In the genomic region with DNA sequence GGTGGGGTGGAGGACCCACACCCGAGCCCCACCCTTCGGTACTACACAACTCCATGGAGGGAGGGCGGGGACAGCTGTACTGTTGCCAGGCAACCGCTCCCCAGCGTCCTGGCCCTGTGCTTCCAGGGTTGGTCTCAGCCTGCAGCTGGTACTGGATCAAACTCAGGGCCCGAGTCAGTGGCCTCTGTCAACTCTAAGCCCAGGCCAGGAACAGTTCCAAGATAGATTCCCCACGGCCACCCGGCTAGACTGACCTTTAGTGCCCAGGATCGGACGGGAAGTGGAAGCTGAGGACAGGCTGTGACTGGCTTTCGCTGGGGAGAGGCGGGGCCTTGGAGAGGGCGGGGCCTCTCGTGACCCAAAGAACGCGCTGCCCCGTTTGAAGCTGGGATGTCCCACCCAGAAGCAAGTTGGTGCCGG, we compare ENCODE assay signal across 8 mouse cellular contexts. TPM values are rescaled to one million over a fixed set of nuclear protein-coding genes. Genes with fewer than 3 reads are reported as not detected.
DNase-seq lines count a peak whose midpoint lies in the region; ATAC-seq lines count a peak whose summit lies in the region.

TSS of gene Ttc12 (minus strand) at position 334 of the 420 bp plus-strand sequence.

- no peaks in the 10 kb centered on the region for H3K9me3 ChIP-seq in forebrain, embryonic 16.5 days (ENCODE audit: control insufficient read depth, low read length)

- DNase-seq in NIH3T3 (ENCODE audit: low read depth) = peak; percentile 83
- DNase-seq in cerebellum, adult 11-12 months = peak; percentile 52
- peak; percentile 46 to 69 for DNase-seq in layer of hippocampus, postnatal 14 days (ENCODE audit: low spot score in 2 of 2)
- DNase-seq in lung, postnatal 14 days = peak; percentile 84
- peak; percentile 58 for DNase-seq in ovary, postnatal 10 days (ENCODE audit: low spot score)
- DNase-seq in thymus, postnatal 4 days = peak; percentile 82

- H3K4me1 ChIP-seq in forebrain, embryonic 16.5 days (replicated peaks; ENCODE audit: control insufficient read depth, insufficient read depth, low read length) = peaks cover 22% of the 10 kb centered on the region

- WGBS in forebrain, embryonic 16.5 days = under 1% methylated on average over 18 of the region's 18 CpGs

- H3K27ac ChIP-seq in forebrain, embryonic 16.5 days (ENCODE audit: low read length) = no peak within 1 kb of the TSS

- H3K36me3 ChIP-seq in forebrain, embryonic 16.5 days (ENCODE audit: control insufficient read depth, insufficient read depth) = no peaks in the 10 kb centered on the region

- H3K4me2 ChIP-seq in forebrain, embryonic 16.5 days (ENCODE audit: low read length) = peak within 1 kb of the TSS; percentile 80

- no peaks in the 10 kb centered on the region for H3K27me3 ChIP-seq in forebrain, embryonic 16.5 days (replicated peaks; ENCODE audit: control insufficient read depth, insufficient read depth, low read length)

- H3K4me3 ChIP-seq in forebrain, embryonic 16.5 days (replicated peaks; ENCODE audit: low read length) = peak within 1 kb of the TSS; percentile 46

- H3K9ac ChIP-seq in forebrain, embryonic 16.5 days (replicated peaks; ENCODE audit: low read depth, low read length) = peak within 1 kb of the TSS; percentile 49

- ATAC-seq in forebrain, embryonic 16.5 days = peak; percentile 80
- peak; percentile 56 to 71 for ATAC-seq in hematopoietic stem cell, adult 5-6 weeks (replicated peaks in 1 of 2; ENCODE audit: insufficient read depth in 1 of 2, low FRiP score in 2 of 2, low TSS enrichment in 1 of 2, low read depth in 1 of 2, poor library complexity in 2 of 2, severe bottlenecking in 2 of 2)

RNA-seq across cellular contexts. Expression of gene Ttc12, which starts in this region (rescaled TPM):
- 1.0 and 1.4 TPM in 2 replicates for polyA plus RNA-seq in forebrain, embryonic 16.5 days (2015; fragmentation: Nextera tagmentation; extraction: Ambion mirVana)
- total RNA-seq in hematopoietic stem cell, adult 5-6 weeks (2017) = 2.8 and 4.1 TPM in 2 replicates
- total RNA-seq in layer of hippocampus, postnatal 14 days (2021) = 1 to 10 TPM; 2.1 to 2.3 TPM
